Mouse (Mus musculus) intestine, embryonic 14.5 days (tissue): ENCODE results near the gene Carmil1. TPM values are rescaled to one million over a fixed set of nuclear protein-coding genes. Genes with fewer than 3 reads are reported as not detected.

Source experiments
- ATAC-seq: fragments of 200-750 bp; cut with Nextera tagmentation; replicated peaks from 2 replicates; pipeline ENCODE4 v1.8.0; 2017; ENCODE audit warnings: low read depth, moderate number of reproducible peaks, moderate TSS enrichment, moderate library complexity; ENCODE audit not compliant: low FRiP score, low TSS enrichment
- DNase-seq: peaks from one replicate; pipeline ENCODE4 v3.0.0-alpha.2; 2018; ENCODE audit warnings: low spot score
- H3K27ac ChIP-seq: fragments of 300-500 bp; sonication (generic); 2 replicates; pipeline ENCODE4 v1.5.1; 2014; ENCODE audit warnings: low read depth, mild to moderate bottlenecking, control low read depth
- H3K27me3 ChIP-seq: fragments of 300-500 bp; sonication (generic); replicated peaks from 2 replicates; pipeline ENCODE4 v1.6.1; 2014; ENCODE audit warnings: low read length, control low read depth; ENCODE audit not compliant: control insufficient read depth, insufficient read depth
- H3K36me3 ChIP-seq: fragments of 300-500 bp; sonication (generic); 2 replicates; pipeline ENCODE4 v1.6.1; 2014; ENCODE audit warnings: low read length, control low read depth; ENCODE audit not compliant: control insufficient read depth, insufficient read depth
- H3K4me1 ChIP-seq: fragments of 300-500 bp; sonication (generic); replicated peaks from 2 replicates; pipeline ENCODE4 v1.6.1; 2014; ENCODE audit warnings: low read length, control low read depth, mixed read lengths; ENCODE audit not compliant: control insufficient read depth, insufficient read depth
- H3K4me2 ChIP-seq: fragments of 300-500 bp; sonication (generic); 2 replicates; pipeline ENCODE4 v1.6.1; 2014; ENCODE audit warnings: low read length
- H3K4me3 ChIP-seq: fragments of 300-500 bp; sonication (generic); 2 replicates; pipeline ENCODE4 v1.5.1; 2014; ENCODE audit warnings: low read depth, low read length, control low read depth, mixed read lengths
- H3K9ac ChIP-seq: fragments of 300-500 bp; sonication (generic); 2 replicates; pipeline ENCODE4 v1.6.1; 2014; ENCODE audit warnings: mild to moderate bottlenecking, low read length
- H3K9me3 ChIP-seq: fragments of 300-500 bp; sonication (generic); 2 replicates; pipeline ENCODE4 v1.6.1; 2016; ENCODE audit warnings: low read length, control low read depth; ENCODE audit not compliant: control insufficient read depth
- WGBS: fragments of 180-500 bp; shearing (Covaris S2); extraction: QIAGEN DNeasy Blood & Tissue Kit; methylation state at CpG from one replicate; pipeline ENCODE4 v1.1.7; 2014; 5-methylcytosine and 5-hydroxymethylcytosine counted together
- polyA plus RNA-seq: library from polyadenylated mRNA; unstranded; fragments of >200 nt; fragmentation: Nextera tagmentation; extraction: Ambion mirVana; gene quantifications from 2 replicates; pipeline ENCODE4 v1.2.1, GENCODE M21; 2014

The Carmil1 gene
- polyA plus RNA-seq, 1 experiment from 2014 or later = 43.5 TPM

DNA sequence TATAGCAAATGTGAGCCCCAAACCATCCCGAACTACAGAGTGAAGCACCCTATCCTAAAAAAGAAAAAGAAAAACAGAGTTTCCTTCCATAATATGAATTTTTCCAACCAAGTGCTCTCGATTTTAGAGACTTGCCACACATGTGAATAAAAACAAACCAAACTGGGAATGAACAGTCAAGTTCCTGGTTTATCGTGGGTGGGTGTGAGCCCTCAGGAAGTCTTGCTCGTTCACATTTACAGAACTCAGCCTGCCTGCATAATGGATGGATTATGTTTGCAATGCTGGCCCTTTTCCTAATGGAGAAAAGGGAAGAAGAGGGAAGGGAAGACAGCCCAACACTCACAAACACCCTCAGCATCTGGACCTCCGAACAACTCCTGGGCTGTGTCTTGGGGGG lies 32.7 kb downstream of the Carmil1 start:
- Histone ChIP-seq H3K4me1 (peaks cover under 1% of the 10 kb centered on the region; the same call in 1 of the 2 replicates), H3K4me3 (no peak overlapping the region), H3K9me3 (no peaks in the 10 kb centered on the region), H3K27ac (no peak overlapping the region), H3K36me3 (no peaks in the 10 kb centered on the region), H3K9ac (no peak overlapping the region), H3K4me2 (no peak overlapping the region), H3K27me3 (no peaks in the 10 kb centered on the region)
- DNase-seq (no peak), ATAC-seq (no peak)
- WGBS = 59% methylated on average over 5 of the region's 5 CpGs

DNA sequence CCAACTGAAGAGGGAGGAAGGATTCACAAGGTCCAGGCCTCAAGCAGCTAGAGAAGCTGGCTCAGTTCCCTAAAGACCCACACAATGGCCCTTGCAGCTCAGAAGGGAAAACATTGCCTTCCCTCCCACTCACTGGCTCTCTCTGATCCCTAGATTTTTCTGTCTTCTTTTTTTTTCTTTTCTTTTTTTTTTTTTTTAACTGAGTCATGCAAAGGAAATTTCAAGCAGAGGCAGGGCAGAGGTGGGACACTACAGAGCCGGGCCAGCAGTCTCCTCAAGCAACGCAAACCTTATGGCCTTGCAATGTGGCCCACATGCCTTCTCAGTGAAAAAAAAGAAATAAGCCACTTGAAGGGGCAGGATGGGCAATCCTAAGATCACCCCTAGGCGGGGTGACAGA lies 33.2 kb downstream of the Carmil1 start:
- 71% methylated on average over 3 of the region's 3 CpGs for WGBS
- Histone ChIP-seq H3K9me3 (no peaks in the 10 kb centered on the region), H3K36me3 (no peaks in the 10 kb centered on the region), H3K4me2 (no peak overlapping the region), H3K9ac (no peak overlapping the region), H3K4me3 (no peak overlapping the region), H3K4me1 (peaks cover 4% of the 10 kb centered on the region; the same call in 1 of the 2 replicates), H3K27me3 (no peaks in the 10 kb centered on the region), H3K27ac (no peak overlapping the region)
- no peak for ATAC-seq
- DNase-seq = no peak

DNA sequence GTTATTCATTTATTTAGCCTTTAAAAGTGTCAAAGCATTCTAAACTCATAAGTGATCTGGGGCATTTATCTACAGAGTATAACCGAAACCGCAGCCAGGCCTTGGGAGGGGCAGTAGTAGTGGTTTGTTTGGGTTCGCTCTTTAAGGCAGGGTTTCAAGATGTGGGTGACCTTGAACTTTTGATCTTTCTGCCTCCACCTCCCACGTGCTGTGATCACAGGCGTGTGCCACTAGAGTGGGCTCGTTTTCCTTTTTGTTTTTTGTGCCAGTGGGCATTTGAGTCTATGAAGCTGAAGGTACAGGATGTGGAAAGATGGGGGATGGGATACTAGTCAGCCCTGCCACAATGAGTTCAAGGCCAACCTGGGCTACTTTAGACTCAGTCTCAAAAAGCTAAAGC lies 34.3 kb downstream of the Carmil1 start:
- Histone ChIP-seq H3K4me3 (no peak overlapping the region), H3K36me3 (no peaks in the 10 kb centered on the region), H3K4me2 (no peak overlapping the region), H3K27me3 (no peaks in the 10 kb centered on the region), H3K27ac (no peak overlapping the region), H3K9me3 (no peaks in the 10 kb centered on the region), H3K9ac (no peak overlapping the region), H3K4me1 (peaks cover 6% of the 10 kb centered on the region)
- WGBS = 79% methylated on average over 6 of the region's 6 CpGs
- ATAC-seq = no peak
- no peak for DNase-seq

DNA sequence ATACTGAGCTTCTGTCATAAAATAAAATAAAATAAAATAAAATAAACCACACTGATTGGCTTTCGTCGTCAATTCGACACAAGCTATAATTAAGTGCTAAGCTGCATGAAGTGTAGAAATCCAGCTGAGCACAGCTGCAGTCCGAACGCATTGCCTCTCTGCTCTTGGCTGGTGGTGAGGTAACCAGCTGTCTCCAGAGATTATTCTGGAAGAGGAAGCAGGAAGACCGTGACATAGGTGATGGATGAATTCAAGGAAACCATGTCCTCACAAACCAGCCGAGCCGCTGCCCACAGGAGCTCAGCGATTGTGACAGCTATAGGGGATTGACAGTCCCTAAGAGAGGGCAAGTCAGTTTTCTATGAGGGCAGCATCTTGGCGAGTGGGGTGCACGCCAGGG lies 36.0 kb downstream of the Carmil1 start:
- H3K9ac ChIP-seq = no peak overlapping the region
- H3K36me3 ChIP-seq = no peaks in the 10 kb centered on the region
- ATAC-seq = no peak
- H3K4me1 ChIP-seq = peaks cover 10% of the 10 kb centered on the region
- H3K4me2 ChIP-seq = no peak overlapping the region
- no peak overlapping the region for H3K4me3 ChIP-seq
- H3K9me3 ChIP-seq = no peaks in the 10 kb centered on the region
- H3K27ac ChIP-seq = no peak overlapping the region
- H3K27me3 ChIP-seq = no peaks in the 10 kb centered on the region
- no peak for DNase-seq
- 51% methylated on average over 11 of the region's 11 CpGs for WGBS

DNA sequence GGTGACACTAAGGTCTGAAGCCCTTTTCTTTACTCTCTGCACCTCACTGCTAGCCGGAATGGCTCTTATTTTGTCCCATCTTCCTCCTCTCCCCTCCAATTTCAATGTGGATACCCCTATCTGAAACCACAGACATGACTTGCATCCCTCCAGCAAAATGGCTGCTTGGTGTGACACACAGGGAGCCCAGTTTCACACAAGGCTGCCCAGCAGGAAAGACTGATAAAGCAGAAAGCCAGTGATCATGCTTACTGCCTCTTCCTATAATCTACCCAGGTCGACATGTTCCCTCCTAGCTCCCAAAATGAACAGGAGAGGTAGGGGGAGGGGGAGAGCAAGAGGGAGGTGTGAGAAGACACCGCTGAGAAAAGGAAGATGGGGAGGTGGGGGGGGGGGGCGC lies 36.6 kb downstream of the Carmil1 start:
- no peak overlapping the region for H3K9ac ChIP-seq
- H3K36me3 ChIP-seq = no peaks in the 10 kb centered on the region
- 71% methylated on average over 3 of the region's 4 CpGs for WGBS
- no peak overlapping the region for H3K4me2 ChIP-seq
- no peaks in the 10 kb centered on the region for H3K27me3 ChIP-seq
- H3K4me1 ChIP-seq = peaks cover 10% of the 10 kb centered on the region
- DNase-seq = no peak
- no peak overlapping the region for H3K4me3 ChIP-seq
- H3K9me3 ChIP-seq = no peaks in the 10 kb centered on the region
- ATAC-seq = no peak
- no peak overlapping the region for H3K27ac ChIP-seq

DNA sequence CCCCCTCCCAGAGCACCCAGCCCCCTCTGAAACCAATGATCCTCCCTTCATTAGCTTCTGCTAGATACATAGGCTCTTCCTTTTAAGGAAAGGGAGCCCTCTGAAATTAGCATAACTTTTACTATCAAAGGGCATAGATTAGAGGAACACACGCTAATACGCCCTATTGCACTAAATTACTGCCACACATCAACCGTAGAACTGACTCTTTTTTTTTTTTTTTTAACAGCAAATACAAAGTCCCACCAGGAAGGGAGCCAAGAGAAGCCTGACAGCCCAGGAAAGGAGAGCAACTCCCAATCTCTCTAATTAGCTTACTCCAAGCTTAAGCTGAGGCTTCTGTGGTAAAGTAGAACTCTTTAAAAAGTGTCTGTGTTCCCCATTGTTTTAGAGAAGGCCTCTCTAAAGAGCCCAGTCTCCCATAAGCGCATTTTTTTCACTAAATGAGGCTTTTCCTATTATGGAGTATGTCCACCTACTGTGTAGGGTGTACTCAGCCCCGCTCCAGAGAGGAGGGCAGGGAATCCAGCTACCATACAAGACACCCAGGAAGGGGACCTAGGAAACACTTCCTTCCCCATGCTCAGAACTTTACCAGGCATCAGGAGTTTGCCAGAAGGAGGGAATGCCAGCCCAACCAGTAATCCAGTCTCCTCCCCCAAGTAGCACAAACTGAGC lies 38.0 kb downstream of the Carmil1 start:
- no peak overlapping the region for H3K4me2 ChIP-seq
- DNase-seq (no peak), ATAC-seq (no peak)
- H3K9ac ChIP-seq = no peak overlapping the region
- no peak overlapping the region for H3K4me3 ChIP-seq
- H3K27me3 ChIP-seq = no peaks in the 10 kb centered on the region
- peaks cover 10% of the 10 kb centered on the region for H3K4me1 ChIP-seq
- no peak overlapping the region for H3K27ac ChIP-seq
- no peaks in the 10 kb centered on the region for H3K36me3 ChIP-seq
- WGBS = 61% methylated on average over 5 of the region's 5 CpGs
- H3K9me3 ChIP-seq = no peaks in the 10 kb centered on the region

DNA sequence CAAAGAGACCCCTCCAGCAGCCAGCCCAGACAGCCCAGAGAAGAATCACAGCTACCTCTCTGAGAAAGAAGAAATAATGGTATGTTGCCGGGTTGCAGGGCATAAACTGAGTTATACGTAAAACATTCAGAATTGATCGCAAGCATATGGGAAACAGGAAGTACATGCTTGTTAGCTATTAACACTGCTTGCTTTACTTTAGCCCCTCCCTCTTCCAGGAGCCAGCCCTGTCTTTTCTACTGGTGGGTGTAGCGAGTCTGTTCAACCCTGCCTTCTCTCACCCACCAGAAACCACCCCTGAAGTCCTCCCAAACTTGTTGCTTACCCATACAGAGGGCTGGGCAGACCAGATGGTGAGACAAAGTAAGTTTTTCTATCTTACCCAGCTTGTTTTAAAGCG lies 39.4 kb downstream of the Carmil1 start:
- no peaks in the 10 kb centered on the region for H3K27me3 ChIP-seq
- DNase-seq (no peak), ATAC-seq (no peak)
- H3K9ac ChIP-seq = no peak overlapping the region
- H3K4me2 ChIP-seq = no peak overlapping the region
- peaks cover 10% of the 10 kb centered on the region for H3K4me1 ChIP-seq
- no peak overlapping the region for H3K27ac ChIP-seq
- WGBS = 57% methylated on average over 5 of the region's 5 CpGs
- no peak overlapping the region for H3K4me3 ChIP-seq
- H3K9me3 ChIP-seq = no peaks in the 10 kb centered on the region
- no peaks in the 10 kb centered on the region for H3K36me3 ChIP-seq

DNA sequence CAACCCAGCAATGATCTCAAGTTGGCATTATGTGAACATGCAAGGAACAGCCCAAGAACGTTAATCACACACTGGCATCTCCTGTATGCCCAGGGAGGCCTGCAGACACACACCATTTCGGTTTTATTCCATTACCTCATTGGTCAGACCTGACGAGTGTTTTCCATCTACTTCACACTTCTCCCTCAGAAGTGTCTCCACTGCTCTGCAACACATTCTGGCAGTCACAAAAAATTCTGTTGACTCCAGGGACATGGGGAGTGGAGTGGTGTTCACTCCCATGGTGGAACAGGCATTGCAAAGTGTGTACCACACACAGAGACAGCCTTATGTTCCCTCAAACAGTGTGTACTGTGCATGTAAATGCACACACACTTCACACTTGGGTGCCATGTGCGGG lies 40.2 kb downstream of the Carmil1 start:
- 89% methylated on average over 4 of the region's 4 CpGs for WGBS

DNA sequence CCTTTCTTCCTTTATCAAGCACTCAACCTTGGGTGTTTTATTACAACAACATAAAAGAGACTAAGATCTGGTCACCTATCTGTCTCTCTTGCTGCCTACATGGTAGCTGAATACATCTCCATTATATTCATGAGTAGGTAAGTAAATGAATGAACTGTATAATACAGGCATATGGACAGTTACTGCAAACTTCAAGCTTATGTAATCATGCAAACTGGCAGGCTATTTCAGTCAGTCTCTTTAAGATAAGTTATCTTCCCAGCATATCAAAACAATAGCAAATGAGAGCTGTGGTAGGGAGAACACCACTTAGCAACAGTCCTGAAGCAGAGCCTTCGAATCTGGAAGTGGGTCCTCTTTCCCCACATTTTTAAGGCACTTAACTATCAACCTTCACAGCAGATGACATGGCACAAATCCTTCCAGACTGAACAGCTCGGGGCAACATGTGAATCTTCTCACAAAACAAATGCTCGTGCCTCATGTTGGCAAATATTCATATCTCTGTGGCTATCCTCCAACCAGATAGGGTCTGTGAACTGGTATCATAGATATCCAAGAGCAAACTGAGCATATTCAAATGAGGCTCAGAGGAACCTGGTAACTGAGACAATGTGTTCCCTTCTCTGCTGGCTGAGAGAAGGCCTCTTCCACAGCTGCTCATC lies 42.0 kb downstream of the Carmil1 start:
- DNase-seq (no peak), ATAC-seq (no peak)
- Histone ChIP-seq H3K9me3 (no peaks in the 10 kb centered on the region), H3K27ac (no peak overlapping the region), H3K4me1 (peaks cover 10% of the 10 kb centered on the region), H3K4me2 (no peak overlapping the region), H3K4me3 (no peak overlapping the region), H3K27me3 (no peaks in the 10 kb centered on the region), H3K36me3 (no peaks in the 10 kb centered on the region), H3K9ac (no peak overlapping the region)
- WGBS = 71% methylated on average over 3 of the region's 3 CpGs

More for the DNA sequence above, 40.2 kb downstream of the Carmil1 start:
- Histone ChIP-seq H3K9ac (no peak overlapping the region), H3K4me1 (peaks cover 10% of the 10 kb centered on the region), H3K27me3 (no peaks in the 10 kb centered on the region), H3K9me3 (no peaks in the 10 kb centered on the region), H3K27ac (no peak overlapping the region), H3K4me3 (no peak overlapping the region), H3K4me2 (no peak overlapping the region), H3K36me3 (no peaks in the 10 kb centered on the region)
- DNase-seq (no peak), ATAC-seq (no peak)
